Mouse (Mus musculus) right cerebral cortex, postnatal 4 days (tissue): ENCODE measurements around the gene Shoc2.
"Not testable (repeated sequence)": the region's sequence is repeated elsewhere in the genome, so short reads cannot be mapped to it uniquely, and the experiment has no call there.

ENCODE experiments used
- DNase-seq: peaks from one replicate; pipeline ENCODE4 v3.0.0-alpha.2; 2022

Shoc2 gene

DNA sequence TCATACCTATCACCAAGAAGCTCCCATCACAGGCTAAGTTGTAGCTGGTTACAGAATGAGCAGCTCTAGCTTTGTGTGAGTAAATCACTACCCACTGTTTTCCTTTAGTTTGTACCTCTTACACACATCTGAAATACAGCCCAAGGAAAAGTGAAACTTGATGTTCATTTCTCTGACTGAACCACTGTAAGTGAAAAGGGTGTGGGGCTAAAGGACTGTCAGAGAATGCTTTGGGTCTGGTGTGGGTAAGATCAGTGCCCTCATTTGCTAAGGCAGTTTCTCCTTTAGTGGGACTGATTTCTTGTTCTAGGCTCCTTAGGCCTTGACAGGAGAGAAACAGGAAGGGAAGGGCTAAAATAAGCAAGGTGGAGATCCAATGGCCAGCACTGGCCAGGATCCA is 10.1 kb upstream of the Shoc2 start:
- DNase-seq, result no peak

DNA sequence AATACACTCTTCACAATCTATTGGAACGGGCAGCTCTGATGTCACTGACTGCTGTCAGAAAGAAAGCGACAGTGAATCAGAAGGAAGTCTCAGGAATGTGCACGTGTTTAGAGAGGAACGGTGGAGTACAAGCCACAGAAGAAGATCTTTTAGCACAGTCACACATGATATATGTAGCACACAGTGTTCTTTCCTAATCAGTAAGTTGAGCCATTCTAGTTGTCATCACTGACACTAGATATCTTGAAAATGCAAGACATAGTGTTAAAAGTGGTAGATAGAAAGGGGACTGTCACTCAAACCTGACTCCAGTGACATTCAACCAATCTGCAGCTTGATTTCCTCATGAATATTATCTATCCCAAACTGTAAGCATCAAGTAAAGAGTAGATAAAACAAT is 4.6 kb upstream of the Shoc2 start:
- no peak for DNase-seq

DNA sequence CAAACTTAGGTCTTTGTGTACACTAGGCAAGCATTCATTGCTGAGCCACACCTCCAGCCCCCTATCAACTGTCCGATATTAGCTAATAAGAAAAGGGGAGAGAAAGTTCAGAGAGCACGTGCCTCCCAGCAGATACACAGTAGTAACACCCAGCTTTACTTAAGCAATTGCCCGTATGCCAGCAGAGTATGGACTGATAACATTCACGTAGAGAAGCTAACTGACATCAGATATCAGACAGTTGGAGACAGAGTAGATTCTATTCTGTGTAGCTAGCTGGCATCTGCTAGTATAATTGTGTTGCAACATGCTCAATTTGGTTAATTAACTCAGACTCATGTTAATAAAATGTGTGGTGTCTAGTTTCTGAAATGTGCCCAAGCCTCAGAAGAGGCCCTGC is 3.0 kb upstream of the Shoc2 start:
- no peak for DNase-seq

DNA sequence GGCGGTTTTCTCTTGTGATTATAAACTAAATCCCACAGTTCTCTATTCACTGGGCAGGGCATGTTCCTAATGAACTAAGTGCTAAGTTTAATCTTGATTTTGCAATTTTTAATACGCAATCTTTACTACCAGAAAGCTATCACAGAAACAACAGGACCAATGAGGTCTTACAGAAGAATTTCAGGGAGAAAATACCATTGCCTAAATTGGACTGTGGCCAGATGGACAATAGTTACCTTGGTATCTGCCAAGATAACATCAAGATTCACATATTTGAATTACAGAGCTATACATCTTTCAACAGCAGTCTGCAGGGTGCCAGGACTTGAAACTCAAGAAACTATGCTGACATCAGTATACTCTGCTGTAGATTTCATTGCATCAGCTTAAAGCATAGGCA is 1.8 kb upstream of the Shoc2 start:
- DNase-seq, result no peak

DNA sequence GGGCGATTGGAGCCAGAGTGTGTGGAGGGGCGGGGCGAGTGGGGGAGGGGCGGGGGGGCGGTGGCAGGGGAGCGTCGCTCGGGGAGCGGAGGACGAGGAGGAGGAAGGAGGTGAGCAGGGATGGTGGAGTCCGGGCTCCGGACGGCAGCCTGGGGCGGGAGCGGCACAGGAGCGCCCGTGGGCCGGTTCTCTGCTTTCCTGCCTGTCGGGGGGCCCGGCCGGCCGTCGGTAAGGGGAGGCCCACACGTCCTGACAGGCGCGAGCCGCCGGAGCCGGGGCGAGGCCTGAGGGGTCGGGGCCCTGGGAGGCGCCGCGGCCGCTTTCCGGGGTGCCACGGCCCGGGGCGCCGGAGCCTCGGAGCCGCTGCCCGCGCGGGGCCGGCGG is 672 bp downstream of the Shoc2 start:
- no peak for DNase-seq

DNA sequence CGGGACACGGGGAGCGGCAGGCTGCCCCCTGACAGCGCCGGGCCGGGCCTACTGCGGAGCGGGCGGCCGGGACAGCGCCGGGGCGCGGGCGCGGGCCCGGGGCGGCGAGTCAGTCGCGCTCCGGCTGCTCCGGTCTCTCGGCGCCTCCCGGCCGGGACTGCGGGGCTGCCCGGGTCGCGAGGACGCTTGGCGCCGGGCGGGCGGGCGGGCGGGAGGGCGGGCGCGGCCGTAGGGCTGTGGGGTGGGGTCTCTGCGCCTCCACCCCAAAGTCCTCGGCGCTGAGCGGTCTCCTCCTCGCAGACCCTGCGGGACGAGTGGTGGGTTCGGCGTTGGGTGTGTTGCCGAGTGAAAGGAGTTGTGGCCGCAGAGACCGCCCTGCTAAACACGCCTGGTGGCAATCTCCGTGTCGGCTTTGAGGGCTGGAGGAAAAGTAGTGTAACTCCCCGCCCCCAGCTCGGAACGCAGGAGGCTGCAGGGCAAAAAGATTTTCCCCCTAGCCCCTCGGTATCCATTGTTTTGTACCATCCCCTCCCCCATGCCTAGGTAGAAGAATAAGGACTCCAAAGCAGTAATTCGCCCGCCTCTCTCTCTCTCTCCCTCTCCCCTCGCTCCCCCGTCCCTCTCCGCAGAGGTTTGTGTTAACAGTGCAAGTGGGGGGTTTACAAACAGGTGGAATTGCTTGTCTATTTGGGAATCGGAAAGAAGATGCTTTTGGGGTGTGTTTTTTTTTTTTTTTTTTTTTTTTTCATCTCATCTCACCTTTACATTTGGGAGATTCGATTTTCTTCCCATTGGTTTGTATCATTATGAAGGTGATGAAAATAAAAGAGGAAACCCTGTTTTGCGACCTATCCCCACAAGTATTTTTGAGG is 1.3 kb downstream of the Shoc2 start:
- DNase-seq, result peak; percentile 40

DNA sequence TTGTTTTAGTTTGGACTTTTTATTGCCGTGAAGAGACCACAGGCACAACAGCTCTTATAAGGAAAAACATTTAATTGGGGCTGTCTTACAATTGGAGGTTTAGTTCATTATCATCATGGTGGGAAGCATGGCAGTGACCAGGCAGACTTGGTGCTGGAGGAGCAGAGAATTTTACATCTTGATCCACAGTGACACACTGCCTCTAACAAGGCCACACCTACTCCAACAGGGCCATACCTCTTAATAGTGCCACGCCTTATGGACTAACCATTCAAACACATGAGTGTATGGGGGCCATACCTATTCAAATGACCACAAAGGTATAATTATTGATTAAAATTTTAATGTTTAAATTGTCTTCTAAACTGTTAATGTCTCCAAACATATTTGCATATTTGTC is 13.4 kb downstream of the Shoc2 start:
- DNase-seq, result no peak

DNA sequence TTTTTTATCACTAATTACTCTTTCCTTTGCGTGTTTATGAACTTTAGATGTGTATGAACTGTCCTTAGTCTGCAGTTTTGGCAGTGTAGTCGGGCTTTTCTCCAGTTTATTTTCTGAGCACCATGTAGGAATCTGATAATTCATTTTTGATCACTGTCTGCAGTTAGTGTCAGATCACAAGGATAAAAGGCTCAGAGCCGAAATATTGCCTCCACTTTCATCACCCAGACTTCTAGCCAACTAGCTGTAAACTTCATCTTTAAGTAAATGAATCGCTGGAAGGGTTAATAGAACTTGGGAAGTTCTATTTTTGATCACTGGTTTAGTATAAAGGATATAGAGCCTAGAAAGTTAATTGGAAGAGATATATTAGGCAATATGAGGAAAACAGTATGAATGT is 18.4 kb downstream of the Shoc2 start:
- DNase-seq, result no peak

DNA sequence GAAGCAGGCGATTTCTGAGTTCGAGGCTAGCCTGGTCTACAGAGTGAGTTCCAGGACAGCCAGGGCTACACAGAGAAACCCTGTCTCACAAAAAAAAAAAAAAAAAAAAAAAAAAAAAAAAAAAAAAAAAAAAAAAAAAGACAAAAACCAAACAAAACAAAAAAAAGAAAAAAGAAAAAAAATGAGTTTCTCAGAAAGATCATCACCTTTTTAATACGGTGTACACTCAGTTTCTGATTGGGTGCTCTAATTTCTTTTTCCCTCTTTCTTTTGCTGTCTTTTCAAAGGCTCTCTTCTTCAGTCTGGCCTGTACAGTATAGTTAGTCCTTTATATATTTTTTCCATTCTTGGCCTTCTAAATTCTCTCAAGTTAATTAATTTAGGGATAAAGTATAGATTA is 20.2 kb downstream of the Shoc2 start:
- DNase-seq, result not testable (repeated sequence)

DNA sequence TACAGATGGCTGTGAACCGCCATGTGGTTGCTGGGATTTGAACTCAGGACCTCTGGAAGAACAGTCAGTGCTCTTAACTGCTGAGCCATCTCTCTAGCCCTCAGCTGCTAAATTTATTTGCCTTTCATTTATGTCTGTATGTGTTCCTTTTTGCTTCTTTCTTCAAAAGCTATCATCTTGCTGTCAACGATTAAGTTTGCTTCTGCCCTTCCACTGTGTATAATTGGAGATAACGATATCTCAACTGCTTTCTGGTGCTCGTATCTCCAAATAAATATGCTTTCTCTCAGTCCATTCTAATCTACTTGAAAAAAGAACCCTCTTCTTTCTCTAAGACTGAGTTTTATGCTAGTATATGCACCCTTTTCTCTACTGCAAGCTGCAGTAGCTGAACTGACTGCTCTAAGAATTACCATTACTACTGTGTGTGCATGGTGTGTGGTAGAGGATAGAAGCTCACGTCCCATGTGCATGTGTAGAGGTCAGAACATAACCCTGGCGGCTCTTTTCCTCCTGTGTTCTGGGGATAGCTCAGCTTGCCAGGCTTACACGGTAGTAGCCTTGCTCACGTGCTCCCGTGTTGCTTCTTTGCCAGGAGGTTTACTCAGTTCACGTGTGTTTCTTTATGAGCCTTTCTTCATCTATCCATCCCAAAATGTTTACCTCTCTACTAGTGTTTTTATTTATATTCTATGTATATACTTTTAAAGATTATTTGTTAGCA is 21.0 kb downstream of the Shoc2 start:
- no peak for DNase-seq

DNA sequence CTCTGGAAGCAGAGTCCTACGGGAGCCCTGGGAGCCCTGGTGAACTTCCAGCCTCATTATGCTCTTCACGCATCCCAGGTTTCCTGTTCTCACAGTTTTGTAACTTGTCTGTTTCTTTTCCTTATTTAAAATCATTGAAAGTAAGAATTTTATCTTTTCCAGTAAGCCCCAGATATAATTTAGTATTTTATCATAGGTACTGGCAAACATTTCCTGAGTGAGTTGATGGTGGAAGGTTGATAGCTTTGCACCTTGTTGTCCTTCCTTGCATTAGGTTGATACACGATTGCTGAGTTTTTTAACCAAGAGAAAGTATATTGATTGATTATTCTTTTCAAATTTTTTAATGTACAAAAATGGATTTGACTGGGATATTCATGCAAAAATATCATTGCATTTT is 25.1 kb downstream of the Shoc2 start:
- no peak for DNase-seq

DNA sequence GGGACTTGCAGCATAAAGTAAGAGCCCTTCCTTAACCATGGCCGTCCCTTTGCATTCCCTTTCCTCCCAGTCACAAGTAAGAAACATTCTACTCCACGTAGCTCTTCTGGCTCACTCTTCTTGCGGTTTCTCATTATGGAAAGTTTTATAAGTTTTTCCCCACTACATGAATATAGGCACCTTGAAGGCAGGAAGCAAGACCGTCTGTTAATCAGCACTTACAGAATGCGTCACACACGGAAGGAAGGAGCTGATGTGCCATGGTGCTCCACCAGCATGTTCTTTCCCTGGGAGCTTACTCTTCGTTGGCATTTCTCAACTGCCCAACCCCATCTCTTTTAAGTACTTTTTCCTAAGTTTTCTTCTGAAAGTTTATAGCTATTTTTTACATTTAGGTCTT is 27.8 kb downstream of the Shoc2 start:
- DNase-seq, result no peak

DNA sequence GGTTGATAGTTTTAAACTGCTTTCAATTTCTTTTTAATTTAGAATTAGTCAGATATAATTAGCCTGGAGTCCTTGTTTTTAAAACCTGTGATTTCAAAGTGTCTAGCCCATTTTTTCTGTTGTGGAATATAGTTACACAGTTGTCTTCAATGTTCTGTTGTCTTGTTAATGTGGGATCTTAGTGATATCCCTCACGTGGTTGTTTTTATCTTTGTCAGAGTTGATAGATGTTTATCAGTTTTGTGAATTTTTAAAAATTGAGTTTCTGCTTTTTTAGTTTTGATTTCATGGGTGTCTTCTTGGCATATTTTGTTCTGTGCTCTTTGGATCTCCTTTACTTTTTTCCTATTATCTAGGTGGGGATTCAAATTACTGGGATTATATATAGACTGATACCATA is 29.6 kb downstream of the Shoc2 start:
- DNase-seq, result no peak

DNA sequence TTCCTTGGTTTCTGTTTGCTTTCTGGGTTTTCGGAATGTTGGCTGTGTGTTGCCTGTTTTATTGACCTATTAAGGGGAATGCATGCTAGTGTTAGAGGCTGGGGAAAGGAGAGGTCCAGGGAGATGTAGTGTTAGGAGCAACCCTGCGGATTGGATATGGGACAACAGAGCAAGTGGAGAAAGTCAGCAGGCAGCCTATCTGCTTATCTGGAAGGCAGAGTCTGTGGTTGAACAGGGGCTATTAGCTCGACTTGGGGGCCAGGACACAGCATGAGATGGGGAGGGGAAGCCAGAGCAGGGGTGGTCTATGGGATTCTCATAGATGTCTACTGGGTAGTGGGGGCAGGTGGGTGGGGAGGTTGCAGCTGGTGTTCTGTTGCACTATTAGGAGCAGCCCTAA is 37.9 kb downstream of the Shoc2 start:
- DNase-seq, result no peak

DNA sequence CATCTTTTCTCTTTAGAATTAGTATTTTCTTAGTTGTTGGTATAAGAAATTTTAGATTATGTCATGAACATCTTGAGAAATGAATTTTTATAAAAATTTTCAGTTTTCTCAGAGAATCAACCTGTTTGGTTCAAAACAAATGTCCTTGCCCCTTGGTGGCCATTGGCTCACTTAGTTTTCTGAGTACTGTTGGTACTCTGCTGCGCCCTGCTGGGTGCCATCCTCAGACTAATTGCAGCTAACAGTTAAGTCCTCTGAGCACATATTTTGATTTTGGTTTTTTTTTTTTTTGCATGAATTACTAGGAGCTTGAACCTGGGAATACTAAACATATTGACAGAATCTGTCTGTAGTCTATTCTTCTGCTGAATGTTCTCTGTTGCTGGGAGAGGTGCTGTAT is 39.2 kb downstream of the Shoc2 start:
- DNase-seq, result no peak

DNA sequence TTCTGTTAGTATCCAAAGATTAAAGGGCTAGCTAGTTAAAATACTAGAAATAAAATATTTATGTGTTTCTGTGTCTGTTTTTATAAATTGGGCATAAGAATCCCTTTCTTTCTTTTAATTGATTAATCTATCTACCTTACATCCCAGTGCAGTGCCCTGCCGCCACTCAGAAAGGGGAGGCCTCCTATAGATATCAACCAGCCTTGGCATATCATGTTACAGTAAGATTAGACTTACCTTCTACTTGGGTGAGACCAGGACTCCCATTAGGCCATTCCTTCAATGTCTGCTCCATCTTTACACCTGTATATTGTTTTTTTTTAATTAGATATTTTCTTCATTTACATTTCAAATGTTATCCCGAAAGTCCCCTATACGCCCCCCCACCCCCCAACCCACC is 40.5 kb downstream of the Shoc2 start:
- no peak for DNase-seq

DNA sequence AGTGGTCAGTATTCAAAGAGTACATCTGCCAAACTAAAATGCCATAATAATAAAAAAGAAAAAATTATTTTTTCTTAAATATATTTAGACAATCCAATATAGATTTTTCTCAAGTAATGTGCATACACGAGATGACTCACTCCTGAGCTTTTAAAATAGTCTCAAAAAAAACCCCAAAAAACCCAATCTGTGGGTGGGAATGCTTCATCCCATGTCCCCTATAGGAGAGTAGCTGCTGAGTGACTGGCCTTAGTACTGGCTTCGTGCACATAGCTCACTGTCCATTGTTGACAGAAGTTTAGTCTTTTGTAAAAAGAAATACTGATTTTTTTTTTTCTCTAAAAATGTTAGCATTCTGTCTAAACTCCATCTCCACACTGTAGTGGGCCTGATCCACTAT is 46.4 kb downstream of the Shoc2 start:
- DNase-seq, result no peak

DNA sequence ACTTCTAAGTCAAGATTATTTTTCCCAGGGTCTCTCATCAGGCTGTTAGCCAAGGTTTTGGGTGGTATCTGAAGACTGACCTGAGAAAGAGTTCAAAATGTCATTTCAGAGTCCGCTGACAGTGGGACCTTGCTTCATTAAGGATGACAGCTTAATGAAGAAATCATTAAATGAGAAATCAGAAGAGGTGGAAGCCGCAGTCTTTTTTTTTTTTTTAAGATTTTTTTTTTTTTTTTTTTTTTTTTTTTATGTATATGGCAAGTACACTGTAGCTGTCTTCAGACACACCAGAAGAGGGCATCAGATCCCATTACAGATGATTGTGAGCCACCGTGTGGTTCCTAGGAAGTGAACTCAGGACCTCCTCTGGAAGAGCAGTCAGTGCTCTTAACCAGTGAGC is 49.8 kb downstream of the Shoc2 start:
- DNase-seq, result no peak

DNA sequence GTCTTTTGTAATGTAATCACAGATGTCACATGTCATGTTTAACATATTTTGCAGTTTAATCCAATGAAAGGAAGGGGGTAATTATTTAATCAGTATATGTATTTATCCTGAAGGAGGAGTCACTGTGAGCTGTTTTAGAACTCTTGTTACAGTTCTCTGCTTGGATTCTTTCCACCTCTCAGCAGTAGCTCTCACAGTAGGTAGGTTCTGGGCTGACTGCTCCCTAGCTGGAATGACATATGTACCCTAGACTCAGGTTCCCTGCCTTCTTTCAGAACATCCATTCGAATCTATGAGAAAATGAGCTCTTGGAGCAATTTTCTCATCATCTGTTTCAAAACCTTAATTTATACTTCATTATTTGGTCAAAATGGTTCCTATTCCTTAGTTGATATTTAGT is 50.2 kb downstream of the Shoc2 start:
- no peak for DNase-seq

DNA sequence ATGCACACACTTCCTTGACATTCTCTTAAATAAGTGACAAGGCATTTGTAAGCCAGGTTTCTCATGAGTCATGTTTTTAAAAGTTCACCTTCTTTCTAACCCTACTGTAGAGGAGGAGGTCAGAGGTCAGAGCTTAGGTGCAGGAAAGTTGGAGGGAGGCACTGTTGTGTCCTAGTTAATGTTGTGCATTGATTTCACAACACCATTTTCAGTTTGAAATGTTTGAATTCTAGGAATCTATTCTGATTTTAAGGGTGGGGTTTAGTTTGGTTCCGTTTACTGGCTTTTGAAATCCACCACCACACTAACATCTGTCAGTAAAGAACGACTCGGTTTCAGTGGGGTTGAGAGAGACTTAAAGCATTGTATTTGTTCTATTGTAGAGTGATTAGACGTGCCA is 66.9 kb downstream of the Shoc2 start:
- DNase-seq, result no peak

DNA sequence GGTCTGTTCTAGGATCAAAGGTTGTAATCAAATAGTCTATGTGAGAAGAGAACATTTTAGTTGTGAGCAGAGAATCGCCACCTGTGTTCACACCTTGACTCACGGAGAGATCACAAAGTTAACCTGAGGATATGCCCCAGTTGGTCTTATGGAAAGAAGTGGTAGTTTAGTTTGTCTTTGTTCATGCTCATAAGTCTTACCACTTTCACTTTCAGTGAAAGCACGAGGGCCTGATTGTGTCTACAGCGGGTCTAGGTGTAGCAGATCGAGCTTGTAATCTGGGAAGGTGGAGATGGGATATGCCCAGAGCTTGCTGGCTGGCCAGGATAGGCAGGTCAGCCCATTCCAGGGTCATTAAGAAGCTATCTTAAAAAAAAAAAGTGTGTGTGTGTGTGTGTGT is 70.9 kb downstream of the Shoc2 start:
- no peak for DNase-seq

DNA sequence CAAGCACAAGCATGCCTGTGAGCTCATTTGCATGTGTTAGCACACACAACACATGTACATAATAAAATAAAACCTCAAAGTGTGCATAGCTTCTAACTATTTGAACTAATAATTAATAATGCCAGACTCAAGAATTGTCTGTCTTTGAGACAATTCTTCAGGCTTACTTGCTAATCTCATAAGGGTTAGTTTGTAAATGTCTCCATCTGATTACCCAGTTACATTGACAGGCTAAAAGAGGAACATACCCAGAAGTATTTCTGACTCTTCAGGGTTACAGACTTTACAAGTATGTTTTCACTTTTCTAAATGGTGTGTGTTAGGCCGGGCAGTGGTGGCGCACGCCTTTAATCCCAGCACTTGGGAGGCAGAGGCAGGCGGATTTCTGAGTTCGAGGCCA is 71.4 kb downstream of the Shoc2 start:
- DNase-seq, result no peak

DNA sequence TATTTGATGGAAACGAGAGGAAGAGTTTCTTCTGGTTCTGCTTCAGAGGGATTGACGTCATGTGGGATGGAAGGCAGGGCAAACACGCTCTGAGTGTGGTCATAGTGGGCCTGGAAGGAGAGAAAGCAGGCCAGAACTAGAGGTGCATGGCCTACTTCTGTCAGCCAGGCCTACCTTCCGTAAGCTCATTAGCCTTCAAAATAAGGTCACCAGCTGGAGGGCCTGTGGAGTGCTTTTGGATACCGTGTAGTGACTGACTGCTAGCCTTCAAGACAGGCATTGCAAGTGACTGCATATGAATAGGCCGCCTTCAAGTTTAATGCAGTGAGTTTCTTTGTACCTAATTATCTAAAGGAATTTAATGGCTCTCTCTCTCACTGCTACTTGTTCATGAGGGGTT is 91.0 kb downstream of the Shoc2 start:
- no peak for DNase-seq

DNA sequence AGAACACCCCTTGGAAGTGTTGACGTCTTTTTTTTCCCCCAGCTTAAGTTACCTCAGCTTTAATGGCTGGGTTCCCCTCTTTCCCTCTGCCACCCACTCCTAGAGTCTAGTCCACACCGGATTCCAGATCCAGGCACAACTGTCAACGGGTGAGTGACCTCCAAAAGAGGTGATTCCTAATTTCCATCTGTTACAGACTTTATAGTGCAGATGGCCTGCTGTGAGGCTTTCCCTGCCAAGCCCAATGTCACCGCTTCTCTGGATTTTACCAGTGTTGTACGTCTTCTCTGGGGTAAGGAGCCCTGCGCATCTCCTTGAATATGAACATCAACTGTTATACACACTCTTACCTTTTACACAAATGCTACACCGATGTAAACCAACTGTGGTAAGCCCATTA is 95.3 kb downstream of the Shoc2 start:
- DNase-seq, result no peak
